Mouse (Mus musculus): ENCODE measurements around the gene Uqcc2. TPM values are rescaled to one million over a fixed set of nuclear protein-coding genes. Genes with fewer than 3 reads are reported as not detected.

Gene Uqcc2
- polyA plus RNA-seq, 1 experiment from 2014 or later, result 385 TPM

DNA sequence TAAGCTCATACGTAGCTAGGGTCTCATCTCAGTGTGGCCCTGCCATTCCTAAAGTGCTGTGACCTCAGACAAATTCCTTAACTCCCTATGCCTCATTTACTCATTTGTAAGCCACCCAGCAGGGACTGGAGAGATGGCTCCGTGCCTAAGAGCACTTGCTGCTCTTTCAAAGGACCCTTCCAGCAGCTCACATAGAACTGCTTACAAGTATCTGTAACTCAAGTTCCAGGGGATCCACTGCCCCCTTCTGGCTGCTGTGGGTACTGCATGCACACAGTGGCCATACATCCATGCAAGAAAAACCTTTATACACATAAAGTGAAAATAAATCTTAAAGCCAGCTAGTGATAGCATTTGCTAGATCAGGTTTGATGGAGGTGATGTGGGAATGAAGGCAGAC, 48.0 kb downstream of the Uqcc2 start:
- H3K4me1 ChIP-seq (ENCODE audit: control insufficient read depth, insufficient read depth, low read length), result no peaks in the 10 kb centered on the region
- no peak overlapping the region for H3K27ac ChIP-seq (ENCODE audit: low read depth, low read length)
- H3K4me3 ChIP-seq (ENCODE audit: low read depth, low read length), result no peak overlapping the region
- 41% methylated on average over 2 of the region's 2 CpGs for WGBS
- DNase-seq (ENCODE audit: low spot score) (peak; percentile 46), ATAC-seq (no peak)
- no peaks in the 10 kb centered on the region for H3K36me3 ChIP-seq (ENCODE audit: control insufficient read depth, insufficient read depth, low read length)
- H3K9ac ChIP-seq (ENCODE audit: low read length), result no peak overlapping the region
- H3K4me2 ChIP-seq (ENCODE audit: low read length), result no peak overlapping the region
- H3K27me3 ChIP-seq (replicated peaks; ENCODE audit: control insufficient read depth, insufficient read depth, low read length), result no peaks in the 10 kb centered on the region
- H3K9me3 ChIP-seq (replicated peaks; ENCODE audit: control insufficient read depth, low read length), result no peaks in the 10 kb centered on the region

DNA sequence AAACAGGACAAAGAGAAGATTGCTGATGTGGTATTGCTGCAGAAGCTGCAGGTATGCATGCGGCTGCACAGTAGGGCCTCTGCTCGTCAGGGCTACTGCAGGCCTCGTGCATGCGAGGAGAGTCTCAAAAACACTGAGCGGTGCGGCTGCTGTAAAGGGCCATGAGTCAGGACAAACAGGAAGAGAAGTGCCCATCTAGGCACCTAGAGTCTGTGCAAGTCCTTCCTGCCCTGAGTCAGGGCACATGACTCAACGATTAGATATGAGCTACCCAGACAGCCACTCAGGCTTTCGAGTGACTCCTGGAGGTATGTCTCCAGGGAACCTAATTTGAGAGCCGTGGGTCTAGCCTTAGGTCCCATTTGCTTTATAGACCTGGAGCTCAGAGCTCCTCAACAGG, 50.1 kb downstream of the Uqcc2 start:
- H3K9ac ChIP-seq (ENCODE audit: low read length), result no peak overlapping the region
- 81% methylated on average over 9 of the region's 9 CpGs for WGBS
- no peak overlapping the region for H3K27ac ChIP-seq (ENCODE audit: low read depth, low read length)
- H3K4me1 ChIP-seq (ENCODE audit: control insufficient read depth, insufficient read depth, low read length), result no peaks in the 10 kb centered on the region
- H3K4me2 ChIP-seq (ENCODE audit: low read length), result no peak overlapping the region
- ATAC-seq (no peak), DNase-seq (ENCODE audit: low spot score) (no peak)
- no peaks in the 10 kb centered on the region for H3K27me3 ChIP-seq (replicated peaks; ENCODE audit: control insufficient read depth, insufficient read depth, low read length)
- no peaks in the 10 kb centered on the region for H3K36me3 ChIP-seq (ENCODE audit: control insufficient read depth, insufficient read depth, low read length)
- H3K4me3 ChIP-seq (ENCODE audit: low read depth, low read length), result no peak overlapping the region
- H3K9me3 ChIP-seq (replicated peaks; ENCODE audit: control insufficient read depth, low read length), result no peaks in the 10 kb centered on the region

DNA sequence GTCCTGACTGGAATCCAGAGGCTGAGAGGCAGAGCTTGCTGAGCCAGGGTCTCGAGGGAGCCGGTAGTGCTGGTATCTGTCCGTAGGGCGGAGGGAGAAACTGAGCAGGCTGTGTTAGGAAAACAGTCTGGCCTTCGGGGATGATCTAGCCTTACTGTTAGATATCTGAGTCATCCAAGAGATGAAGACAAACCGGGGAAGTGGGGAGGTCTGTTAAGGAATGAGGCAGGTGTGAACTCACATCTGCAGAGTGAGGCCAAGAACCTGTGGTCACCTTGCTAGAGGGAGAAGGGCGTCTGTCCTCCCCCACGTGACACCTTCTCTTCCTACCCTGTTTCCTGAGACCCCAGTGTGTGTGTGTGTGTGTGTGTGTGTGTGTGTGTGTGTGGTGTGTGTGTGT, 50.9 kb downstream of the Uqcc2 start:
- Histone ChIP-seq H3K27me3 (replicated peaks; ENCODE audit: control insufficient read depth, insufficient read depth, low read length) (no peaks in the 10 kb centered on the region), H3K4me3 (ENCODE audit: low read depth, low read length) (no peak overlapping the region), H3K9ac (ENCODE audit: low read length) (no peak overlapping the region), H3K9me3 (replicated peaks; ENCODE audit: control insufficient read depth, low read length) (0 out of 2 replicates have a peak, but pooled peaks cover 2% of the 10 kb centered on the region), H3K4me2 (ENCODE audit: low read length) (no peak overlapping the region), H3K4me1 (ENCODE audit: control insufficient read depth, insufficient read depth, low read length) (no peaks in the 10 kb centered on the region), H3K36me3 (ENCODE audit: control insufficient read depth, insufficient read depth, low read length) (no peaks in the 10 kb centered on the region), H3K27ac (ENCODE audit: low read depth, low read length) (no peak overlapping the region)
- 79% methylated on average over 8 of the region's 8 CpGs for WGBS
- DNase-seq (ENCODE audit: low spot score), result no peak
- ATAC-seq, result no peak

- DNase-seq (ENCODE audit: low spot score), result no peak
Observed at GRCm38 (mm10) chr17:27081868-27082267, 51.8 kb downstream of the Uqcc2 start.

GRCm38 (mm10) chr17:27078499-27078898, 55.2 kb downstream of the Uqcc2 start:
- 86% methylated on average over 6 of the region's 6 CpGs for WGBS
- Histone ChIP-seq H3K9me3 (replicated peaks; ENCODE audit: control insufficient read depth, low read length) (0 out of 2 replicates have a peak, but pooled peaks cover 3% of the 10 kb centered on the region), H3K4me1 (ENCODE audit: control insufficient read depth, insufficient read depth, low read length) (no peaks in the 10 kb centered on the region), H3K4me2 (ENCODE audit: low read length) (no peak overlapping the region), H3K36me3 (ENCODE audit: control insufficient read depth, insufficient read depth, low read length) (no peaks in the 10 kb centered on the region), H3K27ac (ENCODE audit: low read depth, low read length) (no peak overlapping the region), H3K4me3 (ENCODE audit: low read depth, low read length) (no peak overlapping the region), H3K9ac (ENCODE audit: low read length) (no peak overlapping the region), H3K27me3 (replicated peaks; ENCODE audit: control insufficient read depth, insufficient read depth, low read length) (no peaks in the 10 kb centered on the region)
- DNase-seq (ENCODE audit: low spot score) (no peak), ATAC-seq (no peak)

More at GRCm38 (mm10) chr17:27081868-27082267, 51.8 kb downstream of the Uqcc2 start:
- Histone ChIP-seq H3K4me1 (ENCODE audit: control insufficient read depth, insufficient read depth, low read length) (no peaks in the 10 kb centered on the region), H3K4me3 (ENCODE audit: low read depth, low read length) (no peak overlapping the region), H3K4me2 (ENCODE audit: low read length) (no peak overlapping the region), H3K27me3 (replicated peaks; ENCODE audit: control insufficient read depth, insufficient read depth, low read length) (no peaks in the 10 kb centered on the region), H3K9ac (ENCODE audit: low read length) (no peak overlapping the region), H3K27ac (ENCODE audit: low read depth, low read length) (no peak overlapping the region), H3K9me3 (replicated peaks; ENCODE audit: control insufficient read depth, low read length) (0 out of 2 replicates have a peak, but pooled peaks cover 3% of the 10 kb centered on the region), H3K36me3 (ENCODE audit: control insufficient read depth, insufficient read depth, low read length) (no peaks in the 10 kb centered on the region)
- 84% methylated on average over 5 of the region's 5 CpGs for WGBS
- ATAC-seq, result no peak

DNA sequence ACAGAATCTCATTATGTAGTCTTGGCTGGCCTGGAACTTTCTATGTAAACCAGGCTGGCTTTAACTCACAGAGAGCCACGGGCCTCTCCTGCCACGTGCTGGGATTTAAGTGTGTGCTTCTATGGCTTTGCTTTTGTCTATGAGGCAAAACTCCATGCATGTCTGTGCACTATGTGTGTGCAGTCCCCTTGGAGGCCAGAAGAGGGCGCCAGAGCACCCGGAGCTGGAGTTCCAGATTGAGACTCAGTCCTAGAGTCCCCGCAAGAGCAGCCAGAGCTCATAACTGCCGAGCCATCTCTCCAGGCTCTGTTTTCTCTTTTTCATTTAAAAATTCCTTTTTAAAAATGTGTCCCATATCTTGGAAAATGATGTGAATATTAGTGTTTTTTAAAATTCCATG, 55.8 kb downstream of the Uqcc2 start:
- no peak overlapping the region for H3K27ac ChIP-seq (ENCODE audit: low read depth, low read length)
- DNase-seq (ENCODE audit: low spot score), result no peak
- H3K9me3 ChIP-seq (replicated peaks; ENCODE audit: control insufficient read depth, low read length), result 0 out of 2 replicates have a peak, but pooled peaks cover 3% of the 10 kb centered on the region
- no peaks in the 10 kb centered on the region for H3K27me3 ChIP-seq (replicated peaks; ENCODE audit: control insufficient read depth, insufficient read depth, low read length)
- 78% methylated on average over 6 of the region's 6 CpGs for WGBS
- H3K4me3 ChIP-seq (ENCODE audit: low read depth, low read length), result no peak overlapping the region
- H3K4me1 ChIP-seq (ENCODE audit: control insufficient read depth, insufficient read depth, low read length), result no peaks in the 10 kb centered on the region
- H3K9ac ChIP-seq (ENCODE audit: low read length), result no peak overlapping the region
- ATAC-seq, result no peak
- no peaks in the 10 kb centered on the region for H3K36me3 ChIP-seq (ENCODE audit: control insufficient read depth, insufficient read depth, low read length)
- no peak overlapping the region for H3K4me2 ChIP-seq (ENCODE audit: low read length)

DNA sequence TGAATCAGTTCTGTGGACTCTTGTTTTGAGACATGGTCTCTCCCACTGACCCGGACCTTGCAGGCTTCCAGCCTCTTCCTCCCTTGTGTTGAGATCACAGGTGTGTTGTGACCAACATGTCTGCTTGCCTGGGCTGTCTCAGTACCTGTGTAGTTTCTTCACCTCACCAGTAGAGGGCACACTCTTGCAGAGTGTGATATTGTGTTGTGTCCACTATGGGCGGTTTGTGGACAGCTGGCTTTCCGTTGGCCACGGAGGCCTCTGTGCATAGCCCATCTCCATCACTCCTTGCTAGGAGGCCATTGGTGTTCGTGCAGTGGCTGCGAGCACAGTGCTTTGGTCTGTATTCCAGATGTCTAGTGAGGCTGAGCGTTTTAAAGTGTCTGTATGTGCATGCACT, 56.6 kb downstream of the Uqcc2 start:
- Histone ChIP-seq H3K27ac (ENCODE audit: low read depth, low read length) (no peak overlapping the region), H3K9me3 (replicated peaks; ENCODE audit: control insufficient read depth, low read length) (0 out of 2 replicates have a peak, but pooled peaks cover 3% of the 10 kb centered on the region), H3K27me3 (replicated peaks; ENCODE audit: control insufficient read depth, insufficient read depth, low read length) (no peaks in the 10 kb centered on the region), H3K4me2 (ENCODE audit: low read length) (no peak overlapping the region), H3K36me3 (ENCODE audit: control insufficient read depth, insufficient read depth, low read length) (no peaks in the 10 kb centered on the region), H3K9ac (ENCODE audit: low read length) (no peak overlapping the region), H3K4me3 (ENCODE audit: low read depth, low read length) (no peak overlapping the region), H3K4me1 (ENCODE audit: control insufficient read depth, insufficient read depth, low read length) (no peaks in the 10 kb centered on the region)
- WGBS, result 96% methylated on average over 7 of the region's 7 CpGs
- DNase-seq (ENCODE audit: low spot score) (no peak), ATAC-seq (no peak)

- WGBS, result 83% methylated on average over 17 of the region's 17 CpGs
- H3K9ac ChIP-seq (ENCODE audit: low read length), result no peak overlapping the region
Observed at GRCm38 (mm10) chr17:27074849-27075745, 58.6 kb downstream of the Uqcc2 start.

DNA sequence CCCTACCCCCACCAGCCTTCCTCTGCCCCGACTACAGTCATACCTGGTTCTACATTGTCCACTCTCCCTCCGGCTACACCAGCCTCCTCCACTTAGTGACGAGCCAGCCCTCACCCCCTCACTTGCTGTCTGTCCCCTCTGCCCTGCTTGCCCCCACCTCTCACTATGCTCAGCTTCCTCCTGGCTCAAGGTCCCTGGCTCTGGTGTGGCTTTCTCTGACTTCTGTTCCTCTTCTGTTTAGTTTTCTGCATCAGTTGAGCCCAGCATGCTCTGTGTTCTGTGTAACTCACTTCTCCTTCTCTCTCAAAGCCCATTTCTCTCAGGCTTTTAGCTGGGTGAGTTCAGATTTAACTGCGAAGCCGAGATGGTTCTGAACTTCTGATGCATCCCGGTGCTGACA, 59.5 kb downstream of the Uqcc2 start:
- WGBS, result 88% methylated on average over 6 of the region's 6 CpGs
- Histone ChIP-seq H3K36me3 (ENCODE audit: control insufficient read depth, insufficient read depth, low read length) (no peaks in the 10 kb centered on the region), H3K4me1 (ENCODE audit: control insufficient read depth, insufficient read depth, low read length) (peaks cover 2% of the 10 kb centered on the region; the same call in 1 of the 2 replicates), H3K9ac (ENCODE audit: low read length) (no peak overlapping the region), H3K9me3 (replicated peaks; ENCODE audit: control insufficient read depth, low read length) (0 out of 2 replicates have a peak, but pooled peaks cover 3% of the 10 kb centered on the region), H3K27me3 (replicated peaks; ENCODE audit: control insufficient read depth, insufficient read depth, low read length) (no peaks in the 10 kb centered on the region), H3K4me3 (ENCODE audit: low read depth, low read length) (no peak overlapping the region), H3K4me2 (ENCODE audit: low read length) (no peak overlapping the region), H3K27ac (ENCODE audit: low read depth, low read length) (no peak overlapping the region)
- no peak for DNase-seq (ENCODE audit: low spot score)
- no peak for ATAC-seq

More at GRCm38 (mm10) chr17:27074849-27075745, 58.6 kb downstream of the Uqcc2 start:
- no peak overlapping the region for H3K27ac ChIP-seq (ENCODE audit: low read depth, low read length)
- no peak for DNase-seq (ENCODE audit: low spot score)
- H3K4me2 ChIP-seq (ENCODE audit: low read length), result no peak overlapping the region
- no peak for ATAC-seq
- no peaks in the 10 kb centered on the region for H3K27me3 ChIP-seq (replicated peaks; ENCODE audit: control insufficient read depth, insufficient read depth, low read length)
- no peaks in the 10 kb centered on the region for H3K4me1 ChIP-seq (ENCODE audit: control insufficient read depth, insufficient read depth, low read length)
- no peak overlapping the region for H3K4me3 ChIP-seq (ENCODE audit: low read depth, low read length)
- no peaks in the 10 kb centered on the region for H3K36me3 ChIP-seq (ENCODE audit: control insufficient read depth, insufficient read depth, low read length)
- H3K9me3 ChIP-seq (replicated peaks; ENCODE audit: control insufficient read depth, low read length), result 0 out of 2 replicates have a peak, but pooled peaks cover 3% of the 10 kb centered on the region
